Mouse (Mus musculus): ENCODE results near the gene Rogdi. TPM values are rescaled to one million over a fixed set of nuclear protein-coding genes. Genes with fewer than 3 reads are reported as not detected.

Gene Rogdi
- polyA plus RNA-seq, 1 experiment from 2014 or later = 61.8 TPM

Other genes with a start within 250 kb of the Rogdi start
- 110 and 112 TPM in 2 replicates for gene Cdip1, start 223.3 kb downstream of the Rogdi start, polyA plus RNA-seq (2016; fragmentation: Nextera tagmentation; extraction: Ambion mirVana)
- 0.22 and 0.25 TPM in 2 replicates for gene 4930562C15Rik, start 178.1 kb downstream of the Rogdi start, polyA plus RNA-seq (2016; fragmentation: Nextera tagmentation; extraction: Ambion mirVana)
- 27.3 and 28.1 TPM in 2 replicates for gene Ubald1, start 133.2 kb downstream of the Rogdi start, polyA plus RNA-seq (2016; fragmentation: Nextera tagmentation; extraction: Ambion mirVana)
- gene Mgrn1, start 127.3 kb downstream of the Rogdi start, polyA plus RNA-seq (2016; fragmentation: Nextera tagmentation; extraction: Ambion mirVana) = 66.2 and 66.3 TPM in 2 replicates
- 138 and 144 TPM in 2 replicates for gene Nudt16l1, start 74.8 kb downstream of the Rogdi start, polyA plus RNA-seq (2016; fragmentation: Nextera tagmentation; extraction: Ambion mirVana)
- 47.9 and 49.3 TPM in 2 replicates for gene Anks3, start 49.3 kb downstream of the Rogdi start, polyA plus RNA-seq (2016; fragmentation: Nextera tagmentation; extraction: Ambion mirVana)
- gene Sept12, start 15.7 kb downstream of the Rogdi start, polyA plus RNA-seq (2016; fragmentation: Nextera tagmentation; extraction: Ambion mirVana) = not detected in 2 replicates
- gene Smim22, start 6.3 kb downstream of the Rogdi start, polyA plus RNA-seq (2016; fragmentation: Nextera tagmentation; extraction: Ambion mirVana) = 1.7 and 2.5 TPM in 2 replicates
- gene Glyr1, start 36.3 kb upstream of the Rogdi start, polyA plus RNA-seq (2016; fragmentation: Nextera tagmentation; extraction: Ambion mirVana) = 216 and 223 TPM in 2 replicates
- 16.1 and 17.1 TPM in 2 replicates for gene Ubn1, start 36.5 kb upstream of the Rogdi start, polyA plus RNA-seq (2016; fragmentation: Nextera tagmentation; extraction: Ambion mirVana)
- gene Ppl, start 118.9 kb upstream of the Rogdi start, polyA plus RNA-seq (2016; fragmentation: Nextera tagmentation; extraction: Ambion mirVana) = 0.81 and 0.95 TPM in 2 replicates
- 0.09 and 0.14 TPM in 2 replicates for gene Sec14l5, start 133.6 kb upstream of the Rogdi start, polyA plus RNA-seq (2016; fragmentation: Nextera tagmentation; extraction: Ambion mirVana)
- 15.8 and 17.8 TPM in 2 replicates for gene Nagpa, start 190.5 kb upstream of the Rogdi start, polyA plus RNA-seq (2016; fragmentation: Nextera tagmentation; extraction: Ambion mirVana)
- gene AU021092, start 208.7 kb upstream of the Rogdi start, polyA plus RNA-seq (2016; fragmentation: Nextera tagmentation; extraction: Ambion mirVana) = 1.0 and 1.3 TPM in 2 replicates
- 24.7 and 26.5 TPM in 2 replicates for gene Alg1, start 220.1 kb upstream of the Rogdi start, polyA plus RNA-seq (2016; fragmentation: Nextera tagmentation; extraction: Ambion mirVana)
- 21.5 and 22.0 TPM in 2 replicates for gene Eef2kmt, start 242.4 kb upstream of the Rogdi start, polyA plus RNA-seq (2016; fragmentation: Nextera tagmentation; extraction: Ambion mirVana)

All from forebrain, embryonic 10.5 days (tissue).